Mouse (Mus musculus) kidney, adult 2 months (tissue): ENCODE results near the gene Micu1.

Source experiments
- CTCF ChIP-seq: fragments of 200-500 bp; conservative IDR thresholded peaks from 2 replicates; pipeline ENCODE4 v1.5.1; 2011; ENCODE audit warnings: low read depth, mild to moderate bottlenecking, control low read depth, low read length, moderate library complexity, mixed read lengths; ENCODE audit not compliant: insufficient read depth, insufficient read length
- POLR2A ChIP-seq: fragments of 200-500 bp; IDR thresholded peaks from one replicate; pipeline ENCODE4 v1.6.1; 2011; ENCODE audit warnings: low read depth, low read length, control low read depth

- TF ChIP-seq CTCF (no peak), POLR2A (no peak)
These were observed 116.9 kb downstream of the Micu1 start for GRCm38 (mm10) chr10:59819146-59819545.
